Mouse (Mus musculus): ENCODE results near the gene Snai1.

The Snai1 gene

GRCm38 (mm10) chr2:167585273-167585672 lies 47.3 kb downstream of the Snai1 start:
- no peak for DNase-seq (ENCODE audit: low spot score in 2 of 2)

- peak in 1 of 2 experiments; percentile 66 for DNase-seq (ENCODE audit: low spot score in 2 of 2)
Measured at GRCm38 (mm10) chr2:167586041-167586440, 48.0 kb downstream of the Snai1 start.

GRCm38 (mm10) chr2:167586976-167587375 lies 49.0 kb downstream of the Snai1 start:
- no peak for DNase-seq (ENCODE audit: low spot score in 2 of 2)

- DNase-seq (ENCODE audit: low spot score in 2 of 2), result peak; percentile 77 to 88
Measured at GRCm38 (mm10) chr2:167588774-167589577, 51.0 kb downstream of the Snai1 start.
